Mouse (Mus musculus) MEL (cell line): ENCODE measurements at regions not wholly inside any gene's neighbourhood (a gene's known extent, or its start where the extent isn't known, plus 50 kb on each side); places are given as distances from the start of the nearest gene placed in this dataset.

Source experiments
- BHLHE40 ChIP-seq: IDR thresholded peaks from 2 replicates; pipeline ENCODE4 v1.6.1; 2012; ENCODE audit warnings: low read depth, mild to moderate bottlenecking, inconsistent platforms, low read length, improper control_type of control experiment, borderline replicate concordance
- CHD2 ChIP-seq: IDR thresholded peaks from 2 replicates; pipeline ENCODE4 v1.6.1; 2011; ENCODE audit warnings: low read length, improper control_type of control experiment
- CTCF ChIP-seq, 3 experiments: IDR thresholded peaks in 2 of 3; conservative IDR thresholded peaks in 1 of 3; 2 replicates each; pipeline ENCODE4 v1.5.1; 2011 to 2012; ENCODE audit warnings: low read length in 3 of 3, low read depth in 2 of 3, mild to moderate bottlenecking in 2 of 3, improper control_type of control experiment in 1 of 3, inconsistent platforms in 1 of 3, mixed read lengths in 1 of 3, moderate library complexity in 1 of 3; ENCODE audit not compliant: control insufficient read depth in 1 of 3, insufficient read depth in 1 of 3, poor library complexity in 1 of 3, severe bottlenecking in 1 of 3
- EP300 ChIP-seq, 2 experiments: IDR thresholded peaks; 2 replicates each; pipeline ENCODE4 v1.6.1; 2011; ENCODE audit warnings: improper control_type of control experiment in 2 of 2, low read length in 2 of 2, low read depth in 1 of 2, mild to moderate bottlenecking in 1 of 2
- MAZ ChIP-seq: IDR thresholded peaks from 2 replicates; pipeline ENCODE4 v1.6.1; 2012; ENCODE audit warnings: low read depth, mild to moderate bottlenecking, inconsistent platforms, low read length, improper control_type of control experiment
- MXI1 ChIP-seq: IDR thresholded peaks from 2 replicates; pipeline ENCODE4 v1.6.1; 2011; ENCODE audit warnings: mild to moderate bottlenecking, low read depth, low read length, improper control_type of control experiment
- NELFE ChIP-seq: IDR thresholded peaks from 2 replicates; pipeline ENCODE4 v1.6.1; 2011; ENCODE audit warnings: low read depth, low read length, improper control_type of control experiment
- TAL1 ChIP-seq: IDR thresholded peaks from 2 replicates; pipeline ENCODE4 v1.6.1; 2012; ENCODE audit warnings: mild to moderate bottlenecking, inconsistent platforms, low read length, moderate library complexity, mixed read lengths
- UBTF ChIP-seq: IDR thresholded peaks from 2 replicates; pipeline ENCODE4 v1.6.1; 2012; ENCODE audit warnings: low read depth, mild to moderate bottlenecking, inconsistent platforms, low read length, improper control_type of control experiment, moderate library complexity, borderline replicate concordance; ENCODE audit not compliant: insufficient read depth
- ZC3H11A ChIP-seq: IDR thresholded peaks from 2 replicates; pipeline ENCODE4 v1.6.1; 2012; ENCODE audit warnings: low read depth, mild to moderate bottlenecking, inconsistent platforms, low read length, improper control_type of control experiment

GRCm38 (mm10) chr17:4521031-4521430 lies 473.1 kb upstream of the Arid1b start:
- TF ChIP-seq NELFE = no peak
- no peak for TF ChIP-seq MXI1
- TF ChIP-seq EP300 (IDR thresholded peaks at IDR 0.05; ENCODE audit: low read depth in 1 of 2, low read length in 2 of 2) = no peak
- no peak for TF ChIP-seq TAL1
- TF ChIP-seq CTCF (IDR thresholded peaks at IDR 0.05 in 2 of 3, conservative IDR thresholded peaks at IDR 0.05 in 1 of 3; ENCODE audit: control insufficient read depth in 1 of 3, insufficient read depth in 1 of 3, low read depth in 2 of 3, low read length in 3 of 3, poor library complexity in 1 of 3, severe bottlenecking in 1 of 3) = no peak
- TF ChIP-seq UBTF = no peak
- TF ChIP-seq MAZ = no peak
- TF ChIP-seq ZC3H11A = no peak
- TF ChIP-seq CHD2 = no peak
- no peak for TF ChIP-seq BHLHE40
